Mouse (Mus musculus): ENCODE results near the gene Gtf2a1l. TPM values are rescaled to one million over a fixed set of nuclear protein-coding genes. Genes with fewer than 3 reads are reported as not detected.

Gene Gtf2a1l
- total RNA-seq, 4 experiments from 2014 or later, result not detected

DNA sequence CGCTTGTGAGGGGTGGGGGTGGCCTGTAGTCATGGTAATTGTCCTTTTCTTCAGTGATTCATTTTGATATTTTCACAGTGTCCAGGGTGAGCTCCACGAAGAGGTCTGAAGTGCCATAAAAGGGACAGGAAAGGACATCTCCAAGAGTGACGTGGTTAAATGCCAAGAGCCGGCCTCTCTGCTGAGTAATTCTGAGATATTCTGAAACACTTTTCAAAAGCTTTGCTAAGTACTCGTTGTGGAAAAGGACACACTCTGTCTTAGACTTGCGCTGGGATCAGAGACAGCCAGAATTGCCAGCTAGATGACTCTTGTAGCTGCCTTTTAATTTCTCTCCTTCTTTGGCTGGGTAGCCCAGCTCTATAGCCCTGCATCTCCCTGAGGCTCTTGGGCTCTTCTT, 9.9 kb upstream of the Gtf2a1l start:
- DNase-seq, result no peak

DNA sequence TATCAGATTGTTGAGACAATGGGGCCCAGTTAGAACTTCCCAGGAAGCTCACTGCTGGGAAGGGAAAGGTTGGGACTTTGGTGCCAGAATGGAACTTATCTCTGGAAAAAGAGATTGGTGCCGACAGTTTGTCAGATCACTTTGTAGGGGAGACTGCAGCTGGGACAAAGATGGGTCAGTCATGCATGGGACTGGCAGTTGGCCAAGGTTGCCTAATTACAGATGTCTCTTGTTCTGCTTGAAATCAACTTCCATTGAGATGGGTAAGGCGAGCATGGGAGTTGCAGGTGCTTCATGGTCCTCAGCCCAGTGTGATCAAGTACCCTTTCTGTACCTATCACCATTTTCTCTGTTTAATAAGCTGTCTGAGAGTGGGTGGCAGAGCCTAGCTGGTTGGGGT, 2.4 kb upstream of the Gtf2a1l start:
- no peak for DNase-seq

- DNase-seq, result no peak
These were observed 1.5 kb downstream of the Gtf2a1l start for GRCm38 (mm10) chr17:88669921-88670320.

DNA sequence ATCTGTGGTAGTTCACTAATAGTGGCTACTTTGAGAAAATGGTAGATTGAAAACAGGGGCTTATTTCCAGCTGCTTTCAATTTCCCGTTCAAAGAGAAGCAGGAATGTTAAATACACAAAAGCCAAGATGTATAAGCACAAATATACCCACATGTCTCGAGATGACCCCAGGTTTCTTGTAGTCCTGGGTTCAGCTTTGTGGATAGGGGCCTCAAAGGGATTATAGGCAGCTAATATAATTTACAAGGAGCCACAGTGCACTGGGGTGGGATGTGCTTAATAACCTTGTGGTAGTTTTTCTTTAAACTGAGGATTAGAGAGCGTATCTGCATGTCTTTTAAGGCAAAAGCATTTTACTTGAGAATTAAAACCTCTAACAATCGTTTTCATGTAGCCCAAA, 2.3 kb downstream of the Gtf2a1l start:
- DNase-seq, result no peak

- no peak for DNase-seq
These were observed 7.2 kb downstream of the Gtf2a1l start for GRCm38 (mm10) chr17:88675310-88676309.

DNA sequence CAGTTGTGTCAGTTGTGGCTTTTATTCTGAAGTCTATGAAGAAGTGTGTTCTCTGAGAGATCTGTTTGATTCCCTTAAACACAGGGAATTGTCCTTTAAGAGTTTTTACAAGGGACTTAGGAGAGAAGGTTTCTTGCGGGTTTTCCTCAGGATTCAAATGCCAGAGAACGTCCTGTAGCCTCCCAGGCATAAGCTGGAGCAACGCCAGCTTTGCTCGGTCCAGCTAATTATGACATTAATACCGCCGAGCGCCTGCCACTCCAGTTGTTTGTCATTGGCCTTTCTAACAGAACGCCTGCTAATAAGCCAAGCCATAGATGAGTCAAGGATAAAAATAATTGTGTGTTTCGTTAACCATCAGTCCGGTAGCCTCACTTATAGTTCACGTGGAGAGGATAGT, 19.8 kb downstream of the Gtf2a1l start:
- no peak for DNase-seq

- DNase-seq, result no peak
These were observed 28.3 kb downstream of the Gtf2a1l start for GRCm38 (mm10) chr17:88696656-88697333.

DNA sequence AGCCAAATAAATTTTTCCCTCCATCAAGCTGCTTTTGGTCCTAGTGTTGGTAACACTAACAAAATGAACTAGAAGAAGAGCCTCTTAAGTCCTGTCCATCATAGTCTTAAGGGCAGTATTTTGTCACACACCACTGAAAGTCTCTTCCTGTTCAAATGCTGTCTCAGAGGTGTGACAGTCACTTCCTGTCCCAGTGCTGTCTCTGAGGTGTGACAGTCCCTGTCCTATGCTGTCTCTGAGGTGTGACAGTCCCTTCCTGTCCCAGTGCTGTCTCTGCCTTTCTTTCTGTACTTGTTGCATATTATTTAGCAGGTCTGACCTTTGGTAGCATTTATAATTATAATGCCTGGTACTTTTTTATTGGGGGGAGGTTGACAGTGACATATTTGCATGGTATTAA, 32.4 kb downstream of the Gtf2a1l start:
- DNase-seq, result no peak

GRCm38 (mm10) chr17:88702345-88702744, 33.9 kb downstream of the Gtf2a1l start:
- DNase-seq, result no peak

GRCm38 (mm10) chr17:88703112-88703511, 34.7 kb downstream of the Gtf2a1l start:
- DNase-seq, result no peak

DNA sequence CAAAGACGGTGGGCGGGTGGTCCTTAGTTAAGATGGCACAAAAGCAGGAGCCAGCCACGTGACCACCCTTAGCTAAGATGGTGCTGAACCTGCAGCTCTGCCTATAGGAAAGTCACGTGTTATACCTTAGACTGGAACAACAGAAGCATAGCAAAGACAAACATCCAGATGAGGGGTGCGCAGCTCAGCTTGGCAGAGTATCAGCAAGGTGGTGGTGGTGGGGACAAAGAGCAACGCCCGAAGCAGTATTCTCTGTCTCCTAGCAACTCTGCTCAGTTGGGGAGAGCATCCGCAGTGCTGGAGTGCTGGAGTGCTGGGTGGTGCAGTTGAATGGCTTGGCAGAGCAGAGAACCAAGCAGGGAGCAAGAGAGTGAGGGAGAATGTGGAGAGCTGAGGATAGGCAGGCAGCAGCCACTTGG, 37.8 kb downstream of the Gtf2a1l start:
- DNase-seq, result no peak

- DNase-seq, result no peak
These were observed 81.2 kb downstream of the Gtf2a1l start for GRCm38 (mm10) chr17:88749646-88750045.

GRCm38 (mm10) chr17:88752827-88753471, 84.5 kb downstream of the Gtf2a1l start:
- no peak for DNase-seq

GRCm38 (mm10) chr17:88753472-88753857, 85.0 kb downstream of the Gtf2a1l start:
- no peak for DNase-seq

DNA sequence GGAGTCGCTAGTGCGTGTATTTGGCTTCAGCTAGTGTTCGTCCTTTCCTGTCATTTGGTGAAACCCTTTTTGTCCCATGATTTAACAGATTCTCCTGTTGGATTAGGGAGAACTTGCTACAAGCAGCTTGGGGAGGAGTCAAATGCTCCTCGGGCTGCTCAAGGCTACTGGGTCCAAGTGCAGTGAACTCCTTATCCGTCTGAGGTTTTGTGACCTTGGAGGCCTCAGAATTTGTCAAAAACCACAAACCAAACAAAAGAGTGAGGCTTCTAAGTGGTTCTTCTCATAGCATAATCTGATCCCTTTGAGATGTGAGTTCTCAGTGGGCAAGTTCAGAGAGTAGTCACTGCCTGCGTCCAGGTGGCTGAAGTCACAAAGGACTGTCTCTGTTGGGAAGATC, 87.3 kb downstream of the Gtf2a1l start:
- DNase-seq, result no peak

- DNase-seq, result no peak
These were observed 89.6 kb downstream of the Gtf2a1l start for GRCm38 (mm10) chr17:88758003-88758437.

DNA sequence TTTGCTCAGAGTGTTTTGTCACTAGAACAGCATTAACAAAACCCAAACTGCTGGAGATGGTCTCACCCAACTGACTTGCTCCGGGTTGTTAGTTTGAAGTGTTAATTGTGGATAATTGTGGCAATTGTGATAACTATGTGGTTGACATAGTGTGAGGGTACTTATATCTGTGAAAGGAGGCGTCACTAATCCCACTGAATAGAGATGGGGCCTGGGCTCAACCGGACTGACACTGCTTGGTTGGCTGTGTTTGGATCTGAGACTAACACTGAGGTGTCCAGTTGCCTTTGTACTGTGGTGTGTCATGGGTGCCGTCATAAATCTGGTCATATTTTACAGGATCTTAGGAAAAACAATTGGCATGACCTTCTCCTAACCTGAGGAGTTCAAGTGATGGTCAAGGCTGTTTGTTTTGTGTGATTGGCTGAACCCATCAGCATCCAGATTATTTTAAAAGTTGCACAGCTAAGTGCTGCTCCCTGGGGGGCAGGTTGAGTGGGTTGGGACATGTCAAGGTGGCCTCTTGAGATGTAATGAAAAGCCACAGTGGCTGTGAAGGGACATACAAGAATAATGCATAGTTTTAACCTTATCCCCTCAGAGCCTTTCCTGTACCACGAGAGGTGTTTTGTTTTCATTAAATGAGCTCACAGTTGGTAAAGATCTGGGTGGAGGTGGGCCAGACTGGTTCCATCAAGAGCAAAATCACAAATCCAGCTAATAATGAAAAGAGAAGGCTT, 95.1 kb downstream of the Gtf2a1l start:
- DNase-seq, result no peak

DNA sequence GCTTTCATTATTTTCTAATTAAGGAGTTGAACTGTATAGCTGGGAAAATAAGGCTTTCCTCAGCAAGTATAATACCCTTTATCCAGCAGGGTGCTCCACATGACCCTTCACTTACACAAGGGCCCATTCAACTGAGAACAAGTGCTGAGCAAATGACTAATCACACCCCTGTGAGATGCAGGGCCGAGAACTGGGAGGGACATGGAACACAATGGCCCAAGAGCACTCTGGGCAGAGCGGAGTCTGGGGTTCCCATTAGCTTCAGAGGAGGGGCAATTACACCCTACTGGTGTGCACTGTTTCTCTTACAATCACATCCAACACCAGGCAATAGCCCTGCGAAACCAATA, 95.7 kb downstream of the Gtf2a1l start:
- no peak for DNase-seq

All from adrenal gland, adult 8-10 months (tissue).